Mouse (Mus musculus): ENCODE measurements around the gene Reep3.

Reep3 gene

GRCm38 (mm10) chr10:66973274-66973673, 123.5 kb downstream of the Reep3 start:
- in situ Hi-C loops (cut with MboI), result no loop called here

DNA sequence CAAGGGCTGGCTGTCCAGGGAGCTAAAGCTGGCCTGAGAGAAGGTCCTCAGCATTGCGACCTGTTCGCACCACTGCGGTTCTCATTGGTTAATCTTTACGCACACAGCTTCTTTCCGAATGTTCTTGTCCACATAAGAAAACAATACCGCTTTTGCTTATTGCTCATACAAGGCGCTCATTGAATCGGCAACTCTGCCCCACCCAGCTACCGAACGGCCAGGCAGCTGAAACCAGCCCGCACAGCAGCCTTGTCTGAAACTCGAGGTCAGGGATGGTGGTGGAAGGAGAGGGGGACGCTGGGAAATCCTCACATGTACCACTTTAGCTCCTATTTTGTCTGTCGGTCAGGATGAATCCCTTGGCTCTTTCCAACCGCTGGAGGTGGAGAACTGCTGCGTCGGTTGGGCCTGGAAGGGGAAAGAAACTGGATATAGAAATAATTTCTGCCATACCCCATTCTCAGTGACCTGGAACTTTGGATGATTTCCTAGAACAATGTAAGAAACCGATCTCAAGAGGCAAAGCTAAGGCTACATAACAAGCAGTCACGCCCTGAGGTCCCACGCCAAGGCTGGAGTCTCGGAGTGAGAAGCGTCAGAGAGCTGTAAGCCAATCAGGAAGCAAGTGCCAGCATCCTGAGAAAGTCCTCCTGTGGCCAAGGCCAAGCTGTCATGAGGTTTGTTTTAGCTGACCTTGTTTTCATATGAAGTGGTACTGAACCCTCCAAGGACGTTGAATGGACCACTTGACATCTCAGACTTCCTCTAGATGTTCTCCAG, 126.2 kb downstream of the Reep3 start:
- in situ Hi-C loops (cut with MboI), result no loop called here

DNA sequence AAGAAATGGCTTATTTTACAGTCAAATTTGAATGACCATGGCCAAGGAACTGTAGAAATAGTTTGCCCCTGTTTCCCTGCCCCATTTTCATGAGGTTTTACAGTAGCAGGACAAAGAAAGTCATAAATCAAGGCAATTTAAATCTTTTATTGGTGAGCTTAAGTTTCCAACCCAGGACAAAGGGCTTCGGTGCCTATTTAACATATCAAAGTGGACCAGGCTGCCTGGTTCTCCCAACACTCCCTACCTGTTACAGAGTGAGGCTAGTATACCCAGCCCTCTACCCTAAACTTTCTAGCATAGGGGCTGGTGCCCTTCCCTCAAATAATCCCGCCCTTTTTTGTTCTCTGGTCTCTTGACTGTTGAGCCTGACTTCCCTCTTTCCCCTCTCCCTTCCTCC, 127.2 kb downstream of the Reep3 start:
- in situ Hi-C loops (cut with MboI), result no loop called here

DNA sequence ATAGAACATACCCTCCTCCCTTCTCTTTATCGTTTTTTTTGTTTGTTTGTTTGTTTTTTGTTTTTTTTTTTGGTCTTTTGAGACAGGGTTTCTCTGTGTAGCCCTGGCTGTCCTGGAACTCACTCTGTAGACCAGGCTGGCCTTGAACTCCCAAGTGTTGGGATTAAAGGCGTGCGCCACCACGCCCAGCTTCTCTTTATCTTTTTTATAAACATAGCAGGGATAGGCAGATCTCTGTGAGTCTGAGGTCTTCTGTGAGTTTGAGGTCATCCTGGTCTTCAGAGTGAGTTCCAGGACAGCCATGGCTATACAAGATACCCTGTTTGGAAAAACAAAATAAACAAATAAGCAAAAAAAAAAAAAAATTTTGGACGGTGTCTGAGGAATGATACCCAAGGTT, 127.7 kb downstream of the Reep3 start:
- in situ Hi-C loops (cut with MboI), result no loop called here

GRCm38 (mm10) chr10:66968541-66968940, 128.2 kb downstream of the Reep3 start:
- in situ Hi-C loops (cut with MboI), result no loop called here

GRCm38 (mm10) chr10:66966391-66967109, 130.2 kb downstream of the Reep3 start:
- in situ Hi-C loops (cut with MboI), result no loop called here

- in situ Hi-C loops (cut with MboI), result no loop called here
Measured at GRCm38 (mm10) chr10:66960136-66960535, 136.6 kb downstream of the Reep3 start.
